Mouse (Mus musculus): ENCODE data around the gene Iyd. TPM values are rescaled to one million over a fixed set of nuclear protein-coding genes. Genes with fewer than 3 reads are reported as not detected.

Iyd gene
- polyA plus RNA-seq, 1 experiment from 2014 or later, result 43.4 TPM

- 37% methylated on average over 6 of the region's 6 CpGs for WGBS (ENCODE audit: insufficient replicate concordance)
- TF ChIP-seq CTCF (IDR thresholded peaks at IDR 0.05; ENCODE audit: low read depth), result no peak
- TF ChIP-seq EP300 (IDR thresholded peaks at IDR 0.05; ENCODE audit: low read depth), result no peak
Measured at GRCm38 (mm10) chr10:3516442-3516841, 23.6 kb upstream of the Iyd start.

GRCm38 (mm10) chr10:3523044-3523793, 16.8 kb upstream of the Iyd start:
- Histone ChIP-seq H3K9me3 (ENCODE audit: low read length) (no peaks in the 10 kb centered on the region), H3K27me3 (ENCODE audit: insufficient read depth, low read length) (no peaks in the 10 kb centered on the region), H3K36me3 (replicated peaks; ENCODE audit: insufficient read depth, low read length) (no peaks in the 10 kb centered on the region), H3K4me1 (ENCODE audit: insufficient read depth) (no peaks in the 10 kb centered on the region), H3K27ac (ENCODE audit: low read depth) (no peak overlapping the region), H3K4me2 (ENCODE audit: low read depth, low read length) (no peak overlapping the region), H3K9ac (replicated peaks) (no peak overlapping the region), H3K4me3 (ENCODE audit: low read depth, low read length) (no peak overlapping the region)
- 70% methylated on average over 6 of the region's 6 CpGs for WGBS (ENCODE audit: insufficient replicate concordance)
- no peak for ATAC-seq
- TF ChIP-seq CTCF (IDR thresholded peaks at IDR 0.05; ENCODE audit: low read depth), result no peak
- TF ChIP-seq EP300 (IDR thresholded peaks at IDR 0.05; ENCODE audit: low read depth), result no peak
- DNase-seq, result no peak

More at GRCm38 (mm10) chr10:3516442-3516841, 23.6 kb upstream of the Iyd start:
- DNase-seq (no peak), ATAC-seq (no peak)
- Histone ChIP-seq H3K27ac (ENCODE audit: low read depth) (no peak overlapping the region), H3K36me3 (replicated peaks; ENCODE audit: insufficient read depth, low read length) (no peaks in the 10 kb centered on the region), H3K4me3 (ENCODE audit: low read depth, low read length) (no peak overlapping the region), H3K4me2 (ENCODE audit: low read depth, low read length) (no peak overlapping the region), H3K9ac (replicated peaks) (no peak overlapping the region), H3K4me1 (ENCODE audit: insufficient read depth) (no peaks in the 10 kb centered on the region), H3K9me3 (ENCODE audit: low read length) (no peaks in the 10 kb centered on the region), H3K27me3 (ENCODE audit: insufficient read depth, low read length) (no peaks in the 10 kb centered on the region)

- Histone ChIP-seq H3K36me3 (replicated peaks; ENCODE audit: insufficient read depth, low read length) (no peaks in the 10 kb centered on the region), H3K4me1 (ENCODE audit: insufficient read depth) (no peaks in the 10 kb centered on the region), H3K27me3 (ENCODE audit: insufficient read depth, low read length) (no peaks in the 10 kb centered on the region), H3K9me3 (ENCODE audit: low read length) (no peaks in the 10 kb centered on the region), H3K4me3 (ENCODE audit: low read depth, low read length) (no peak overlapping the region), H3K4me2 (ENCODE audit: low read depth, low read length) (no peak overlapping the region), H3K9ac (replicated peaks) (no peak overlapping the region), H3K27ac (ENCODE audit: low read depth) (no peak overlapping the region)
- 75% methylated on average over 3 of the region's 3 CpGs for WGBS (ENCODE audit: insufficient replicate concordance)
- TF ChIP-seq EP300 (IDR thresholded peaks at IDR 0.05; ENCODE audit: low read depth) (no peak), CTCF (IDR thresholded peaks at IDR 0.05; ENCODE audit: low read depth) (no peak)
- ATAC-seq (no peak), DNase-seq (no peak)
Measured at GRCm38 (mm10) chr10:3524513-3524912, 15.5 kb upstream of the Iyd start.

GRCm38 (mm10) chr10:3525420-3526019, 14.5 kb upstream of the Iyd start:
- Histone ChIP-seq H3K9me3 (ENCODE audit: low read length) (no peaks in the 10 kb centered on the region), H3K27ac (ENCODE audit: low read depth) (no peak overlapping the region), H3K4me1 (ENCODE audit: insufficient read depth) (no peaks in the 10 kb centered on the region), H3K36me3 (replicated peaks; ENCODE audit: insufficient read depth, low read length) (no peaks in the 10 kb centered on the region), H3K4me3 (ENCODE audit: low read depth, low read length) (no peak overlapping the region), H3K27me3 (ENCODE audit: insufficient read depth, low read length) (no peaks in the 10 kb centered on the region), H3K4me2 (ENCODE audit: low read depth, low read length) (no peak overlapping the region), H3K9ac (replicated peaks) (no peak overlapping the region)
- TF ChIP-seq CTCF (IDR thresholded peaks at IDR 0.05; ENCODE audit: low read depth) (no peak), EP300 (IDR thresholded peaks at IDR 0.05; ENCODE audit: low read depth) (no peak)
- ATAC-seq (no peak), DNase-seq (no peak)
- 41% methylated on average over 2 of the region's 2 CpGs for WGBS (ENCODE audit: insufficient replicate concordance)

GRCm38 (mm10) chr10:3529807-3530206, 10.2 kb upstream of the Iyd start:
- ATAC-seq (no peak), DNase-seq (no peak)
- TF ChIP-seq CTCF (IDR thresholded peaks at IDR 0.05; ENCODE audit: low read depth), result no peak
- Histone ChIP-seq H3K9ac (replicated peaks) (no peak overlapping the region), H3K4me1 (ENCODE audit: insufficient read depth) (no peaks in the 10 kb centered on the region), H3K27ac (ENCODE audit: low read depth) (no peak overlapping the region), H3K4me3 (ENCODE audit: low read depth, low read length) (no peak overlapping the region), H3K36me3 (replicated peaks; ENCODE audit: insufficient read depth, low read length) (no peaks in the 10 kb centered on the region), H3K27me3 (ENCODE audit: insufficient read depth, low read length) (no peaks in the 10 kb centered on the region), H3K4me2 (ENCODE audit: low read depth, low read length) (no peak overlapping the region), H3K9me3 (ENCODE audit: low read length) (no peaks in the 10 kb centered on the region)
- 74% methylated on average over 4 of the region's 4 CpGs for WGBS (ENCODE audit: insufficient replicate concordance)

- Histone ChIP-seq H3K27me3 (ENCODE audit: insufficient read depth, low read length) (no peaks in the 10 kb centered on the region), H3K36me3 (replicated peaks; ENCODE audit: insufficient read depth, low read length) (no peaks in the 10 kb centered on the region), H3K4me3 (ENCODE audit: low read depth, low read length) (no peak overlapping the region), H3K9me3 (ENCODE audit: low read length) (no peaks in the 10 kb centered on the region), H3K4me1 (ENCODE audit: insufficient read depth) (no peaks in the 10 kb centered on the region), H3K4me2 (ENCODE audit: low read depth, low read length) (no peak overlapping the region), H3K9ac (replicated peaks) (no peak overlapping the region), H3K27ac (ENCODE audit: low read depth) (no peak overlapping the region)
- DNase-seq, result no peak
- 60% methylated on average over 4 of the region's 4 CpGs for WGBS (ENCODE audit: insufficient replicate concordance)
- no peak for TF ChIP-seq EP300 (IDR thresholded peaks at IDR 0.05; ENCODE audit: low read depth)
- no peak for TF ChIP-seq CTCF (IDR thresholded peaks at IDR 0.05; ENCODE audit: low read depth)
- ATAC-seq, result no peak
Measured at GRCm38 (mm10) chr10:3530661-3531060, 9.4 kb upstream of the Iyd start.

Data from liver, postnatal 0 days (tissue).